Mouse (Mus musculus) MEL (cell line): ENCODE data around the gene Dcun1d4. TPM values are rescaled to one million over a fixed set of nuclear protein-coding genes. Genes with fewer than 3 reads are reported as not detected.
A peak's percentile ranks its signal among the peaks of the same experiment; 100 is the strongest.
"Not testable (repeated sequence)": the region's sequence is repeated elsewhere in the genome, so short reads cannot be mapped to it uniquely, and the experiment has no call there.

Experiments
- DNase-seq: peaks from one replicate; pipeline ENCODE4 v3.0.0; 2011; ENCODE audit warnings: low read depth, low spot score
- H3K27ac ChIP-seq: 2 replicates; pipeline ENCODE4 v1.5.1; 2012; ENCODE audit warnings: low read depth, mild to moderate bottlenecking, control low read depth, low read length, moderate library complexity; ENCODE audit not compliant: control insufficient read depth
- H3K27me3 ChIP-seq, 2 experiments: fragments of 150-350 bp in 1 of 2; sonication (generic) in 1 of 2; 2 replicates each; pipeline ENCODE4 v1.6.1; 2012; ENCODE audit warnings: low read length in 2 of 2, mild to moderate bottlenecking in 2 of 2, improper control_type of control experiment in 1 of 2, moderate library complexity in 1 of 2; ENCODE audit not compliant: insufficient read depth in 2 of 2, control insufficient read depth in 1 of 2
- H3K36me3 ChIP-seq, 2 experiments: 2 replicates each; pipeline ENCODE4 v1.6.1; 2012 to 2014; ENCODE audit warnings: low read length in 2 of 2, improper control_type of control experiment in 1 of 2, inconsistent platforms in 1 of 2, mild to moderate bottlenecking in 1 of 2; ENCODE audit not compliant: insufficient read depth in 2 of 2, control insufficient read depth in 1 of 2
- H3K4me1 ChIP-seq, 2 experiments: fragments of 150-350 bp in 1 of 2; sonication (generic) in 1 of 2; 2 replicates each; pipeline ENCODE4 v1.6.1; 2012; ENCODE audit warnings: low read length in 2 of 2, improper control_type of control experiment in 1 of 2, mild to moderate bottlenecking in 1 of 2; ENCODE audit not compliant: insufficient read depth in 2 of 2, control insufficient read depth in 1 of 2
- H3K4me3 ChIP-seq, 2 experiments: fragments of 150-350 bp in 1 of 2; sonication (generic) in 1 of 2; 2 replicates each; pipeline ENCODE4 v1.5.1; 2012; ENCODE audit warnings: low read depth in 2 of 2, low read length in 2 of 2, mild to moderate bottlenecking in 2 of 2, moderate library complexity in 2 of 2, control low read depth in 1 of 2, improper control_type of control experiment in 1 of 2; ENCODE audit not compliant: control insufficient read depth in 1 of 2, insufficient read depth in 1 of 2
- H3K79me2 ChIP-seq: 2 replicates; pipeline ENCODE4 v1.6.1; 2012; ENCODE audit warnings: mild to moderate bottlenecking, low read length, moderate library complexity; ENCODE audit not compliant: control insufficient read depth, poor library complexity, insufficient read depth
- H3K9ac ChIP-seq: 2 replicates; pipeline ENCODE4 v1.6.1; 2012; ENCODE audit warnings: low read depth, mild to moderate bottlenecking, control low read depth, low read length, moderate library complexity; ENCODE audit not compliant: control insufficient read depth, poor library complexity, severe bottlenecking
- H3K9me3 ChIP-seq: fragments of 150-350 bp; sonication (generic); replicated peaks from 2 replicates; pipeline ENCODE4 v1.6.1; 2012; ENCODE audit warnings: mild to moderate bottlenecking, low read length, improper control_type of control experiment, moderate library complexity; ENCODE audit not compliant: insufficient read depth
- CTCF ChIP-seq, 3 experiments: IDR thresholded peaks in 2 of 3; conservative IDR thresholded peaks in 1 of 3; 2 replicates each; pipeline ENCODE4 v1.5.1; 2011 to 2012; ENCODE audit warnings: low read length in 3 of 3, low read depth in 2 of 3, mild to moderate bottlenecking in 2 of 3, improper control_type of control experiment in 1 of 3, inconsistent platforms in 1 of 3, mixed read lengths in 1 of 3, moderate library complexity in 1 of 3; ENCODE audit not compliant: control insufficient read depth in 1 of 3, insufficient read depth in 1 of 3, poor library complexity in 1 of 3, severe bottlenecking in 1 of 3
- E2F4 ChIP-seq: IDR thresholded peaks from 2 replicates; pipeline ENCODE4 v1.6.1; 2011; ENCODE audit warnings: low read depth, low read length, improper control_type of control experiment, borderline replicate concordance
- ETS1 ChIP-seq: IDR thresholded peaks from 2 replicates; pipeline ENCODE4 v1.6.1; 2012; ENCODE audit warnings: low read depth, mild to moderate bottlenecking, inconsistent platforms, low read length, improper control_type of control experiment, moderate library complexity
- GABPA ChIP-seq: IDR thresholded peaks from 2 replicates; pipeline ENCODE4 v1.6.1; 2012; ENCODE audit warnings: low read depth, mild to moderate bottlenecking, inconsistent platforms, low read length, improper control_type of control experiment, moderate library complexity
- HCFC1 ChIP-seq: IDR thresholded peaks from 2 replicates; pipeline ENCODE4 v1.6.1; 2012; ENCODE audit warnings: low read depth, mild to moderate bottlenecking, inconsistent platforms, low read length, improper control_type of control experiment, moderate library complexity
- MAFK ChIP-seq: IDR thresholded peaks from 2 replicates; pipeline ENCODE4 v1.6.1; 2011; ENCODE audit warnings: low read depth, mild to moderate bottlenecking, low read length, improper control_type of control experiment, borderline replicate concordance
- MYB ChIP-seq: IDR thresholded peaks from 2 replicates; pipeline ENCODE4 v1.6.1; 2011; ENCODE audit warnings: mild to moderate bottlenecking, low read depth, low read length, improper control_type of control experiment
- NELFE ChIP-seq: IDR thresholded peaks from 2 replicates; pipeline ENCODE4 v1.6.1; 2011; ENCODE audit warnings: low read depth, low read length, improper control_type of control experiment
- ZNF384 ChIP-seq: IDR thresholded peaks from 2 replicates; pipeline ENCODE4 v1.6.1; 2012; ENCODE audit warnings: low read depth, mild to moderate bottlenecking, inconsistent platforms, low read length, improper control_type of control experiment
- polyA plus RNA-seq, 2 experiments: library from polyadenylated mRNA; stranded (reverse) in 1 of 2; unstranded in 1 of 2; fragments of >175 nt in 1 of 2; fragments of >200 nt in 1 of 2; gene quantifications; 2 replicates each; pipeline versions ENCODE4 v1.2.1 to v1.2.4; 2012; ENCODE audit warnings: low replicate concordance in 2 of 2, low read depth in 1 of 2; ENCODE audit not compliant: insufficient read length in 2 of 2, insufficient read depth in 1 of 2, missing spikeins in 1 of 2
- total RNA-seq: library from RNA; depleted of rRNA; stranded (reverse); fragments of 300-350 nt; gene quantifications from 2 replicates; pipeline ENCODE4 v1.2.3, GENCODE M21; 2012

The Dcun1d4 gene
- total and polyA plus RNA-seq, 3 experiments, result 7.6 to 10.0 TPM; not detected in 1

GRCm38 (mm10) chr5:73474412-73475405, 6.1 kb upstream of the Dcun1d4 start:
- Histone ChIP-seq H3K4me3 (no peak overlapping the region), H3K9ac (no peak overlapping the region), H3K27me3 (no peaks in the 10 kb centered on the region), H3K9me3 (no peaks in the 10 kb centered on the region), H3K36me3 (peaks cover 0 to 1% of the 10 kb centered on the region in 2 experiments; a peak in 2 of 4 replicates), H3K4me1 (peaks cover 0 to 2% of the 10 kb centered on the region in 2 experiments; a peak in 2 of 4 replicates), H3K27ac (no peak overlapping the region), H3K79me2 (no peaks in the 10 kb centered on the region)
- peak in 1 of 3 experiments; percentile 6; a peak in 1 of 6 replicates for TF ChIP-seq CTCF (IDR thresholded peaks at IDR 0.05 in 2 of 3, conservative IDR thresholded peaks at IDR 0.05 in 1 of 3; ENCODE audit: control insufficient read depth in 1 of 3, insufficient read depth in 1 of 3, low read depth in 2 of 3, low read length in 3 of 3, poor library complexity in 1 of 3, severe bottlenecking in 1 of 3)
- no peak for TF ChIP-seq ZNF384
- TF ChIP-seq E2F4, result no peak
- TF ChIP-seq ETS1, result no peak
- DNase-seq, result no peak

GRCm38 (mm10) chr5:73481401-73481800, 601 bp downstream of the Dcun1d4 start:
- Histone ChIP-seq H3K36me3 (no peaks in the 10 kb centered on the region), H3K4me1 (no peaks in the 10 kb centered on the region), H3K4me3 (no peak overlapping the region), H3K9me3 (no peaks in the 10 kb centered on the region)
- no peak for DNase-seq
- TF ChIP-seq NELFE, result no peak
- TF ChIP-seq MAFK, result no peak
- TF ChIP-seq MYB, result no peak
- TF ChIP-seq GABPA, result no peak
- TF ChIP-seq HCFC1, result no peak
- TF ChIP-seq, all 39 proteins: peak for 0
- peaks cover 0 to 1% of the 10 kb centered on the region in 2 experiments; a peak in 1 of 4 replicates for H3K27me3 ChIP-seq
- no peak overlapping the region for H3K9ac ChIP-seq
- H3K27ac ChIP-seq, result no peak overlapping the region
- no peaks in the 10 kb centered on the region for H3K79me2 ChIP-seq

- not testable (repeated sequence) for H3K27ac ChIP-seq, H3K27me3 ChIP-seq, H3K79me2 ChIP-seq, DNase-seq, H3K9me3 ChIP-seq, H3K4me3 ChIP-seq, H3K9ac ChIP-seq, H3K4me1 ChIP-seq, H3K36me3 ChIP-seq
Observed at GRCm38 (mm10) chr5:73482381-73482780, 1.6 kb downstream of the Dcun1d4 start.
